Mouse (Mus musculus) forebrain, embryonic 11.5 days (tissue): ENCODE results near the gene Itpk1. TPM values are rescaled to one million over a fixed set of nuclear protein-coding genes. Genes with fewer than 3 reads are reported as not detected.

ENCODE experiments used
- ATAC-seq: fragments of 200-750 bp; cut with Nextera tagmentation; replicated peaks from 2 replicates; pipeline ENCODE4 v1.8.0; 2017; ENCODE audit warnings: moderate TSS enrichment; ENCODE audit not compliant: low FRiP score
- DNase-seq: peaks from one replicate; pipeline ENCODE4 v3.0.0-alpha.2; 2017; ENCODE audit warnings: low spot score
- H3K27ac ChIP-seq: fragments of 300-500 bp; sonication (generic); 2 replicates; pipeline ENCODE4 v1.5.1; 2014; ENCODE audit warnings: low read depth, low read length
- H3K27me3 ChIP-seq: fragments of 300-500 bp; sonication (generic); 2 replicates; pipeline ENCODE4 v1.6.1; 2014; ENCODE audit warnings: mild to moderate bottlenecking, low read length, mixed read lengths; ENCODE audit not compliant: control insufficient read depth, insufficient read depth
- H3K36me3 ChIP-seq: fragments of 300-500 bp; sonication (generic); 2 replicates; pipeline ENCODE4 v1.6.1; 2014; ENCODE audit warnings: mild to moderate bottlenecking, low read length, moderate library complexity, mixed read lengths; ENCODE audit not compliant: control insufficient read depth, insufficient read depth
- H3K4me1 ChIP-seq: fragments of 300-500 bp; sonication (generic); replicated peaks from 2 replicates; pipeline ENCODE4 v1.6.1; 2014; ENCODE audit warnings: low read length, mixed read lengths; ENCODE audit not compliant: control insufficient read depth, insufficient read depth
- H3K4me2 ChIP-seq: fragments of 300-500 bp; sonication (generic); 2 replicates; pipeline ENCODE4 v1.6.1; 2014; ENCODE audit warnings: low read depth, mild to moderate bottlenecking, low read length, moderate library complexity, mixed read lengths; ENCODE audit not compliant: severe bottlenecking
- H3K4me3 ChIP-seq: fragments of 300-500 bp; sonication (generic); 2 replicates; pipeline ENCODE4 v1.5.1; 2014; ENCODE audit warnings: low read depth, low read length
- H3K9ac ChIP-seq: fragments of 300-500 bp; sonication (generic); 2 replicates; pipeline ENCODE4 v1.6.1; 2014; ENCODE audit warnings: low read length
- H3K9me3 ChIP-seq: fragments of 300-500 bp; sonication (generic); 2 replicates; pipeline ENCODE4 v1.6.1; 2016; ENCODE audit warnings: low read length, mixed read lengths; ENCODE audit not compliant: control insufficient read depth
- WGBS: fragments of 180-500 bp; shearing (Covaris S2); extraction: QIAGEN DNeasy Blood & Tissue Kit; methylation state at CpG from one replicate; pipeline ENCODE4 v1.1.7; 2014; 5-methylcytosine and 5-hydroxymethylcytosine counted together
- polyA plus RNA-seq: library from polyadenylated mRNA; unstranded; fragments of >200 nt; fragmentation: Nextera tagmentation; extraction: Ambion mirVana; gene quantifications from 2 replicates; pipeline ENCODE4 v1.2.1, GENCODE M21; 2014

The Itpk1 gene
- polyA plus RNA-seq, 1 experiment from 2014 or later, result 19.6 TPM

DNA sequence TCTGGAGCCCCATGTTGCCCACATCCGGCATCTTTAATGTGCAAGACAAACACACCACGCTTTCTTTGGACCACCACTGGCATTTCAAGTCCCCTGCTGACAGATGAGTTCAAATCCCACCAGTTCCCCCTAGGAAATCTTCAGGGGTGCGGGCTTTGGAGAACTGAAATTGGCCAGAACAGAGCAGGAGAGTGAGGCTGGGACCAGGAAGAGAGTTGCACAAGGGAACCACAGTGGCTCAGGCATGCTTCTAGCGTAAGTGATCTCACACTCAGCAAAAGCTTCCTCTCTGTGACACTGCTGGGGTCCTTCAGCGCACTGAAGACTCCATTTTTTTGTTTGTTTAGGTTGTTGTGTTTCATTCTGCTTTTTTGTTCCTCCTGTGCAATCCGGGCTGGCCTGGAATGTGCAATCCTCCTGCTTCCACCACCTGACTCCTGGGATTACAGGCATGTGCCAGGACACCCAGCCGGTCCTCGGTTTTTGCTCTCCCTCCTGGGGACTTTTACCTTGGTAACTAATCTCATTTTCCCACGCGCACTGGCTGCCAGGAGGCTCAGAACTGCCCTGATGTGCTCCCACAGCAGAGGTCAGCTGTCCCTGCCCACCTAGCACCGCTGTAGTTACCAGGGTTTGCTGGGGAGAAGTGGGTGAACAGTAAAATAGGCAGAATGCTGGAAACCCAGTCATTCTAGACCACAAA is 41.2 kb downstream of the Itpk1 start:
- 83% methylated on average over 11 of the region's 11 CpGs for WGBS

DNA sequence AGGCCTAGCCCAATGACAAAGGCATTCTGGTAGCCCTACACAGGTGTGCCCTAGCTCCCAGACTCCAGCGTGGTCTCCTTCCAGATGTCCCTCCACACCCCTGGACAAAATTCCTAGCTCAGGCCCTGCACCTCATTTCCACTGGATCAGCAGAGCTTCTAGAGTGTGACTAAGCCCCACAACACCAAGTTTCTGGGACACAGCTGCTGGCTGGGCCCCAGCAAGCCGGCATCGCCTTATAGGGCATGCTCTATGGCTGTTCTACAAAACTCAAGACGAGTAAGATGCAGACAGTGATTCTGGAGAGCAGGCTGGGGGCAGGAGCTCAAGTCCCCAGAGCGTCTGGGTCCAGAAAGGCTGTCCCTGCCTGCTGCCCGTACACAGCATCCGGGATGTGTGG is 43.0 kb downstream of the Itpk1 start:
- no peak overlapping the region for H3K27ac ChIP-seq
- no peak overlapping the region for H3K9ac ChIP-seq
- no peak overlapping the region for H3K4me2 ChIP-seq
- DNase-seq (no peak), ATAC-seq (no peak)
- no peaks in the 10 kb centered on the region for H3K36me3 ChIP-seq
- no peaks in the 10 kb centered on the region for H3K27me3 ChIP-seq
- no peak overlapping the region for H3K4me3 ChIP-seq
- H3K9me3 ChIP-seq, result no peaks in the 10 kb centered on the region
- 88% methylated on average over 7 of the region's 7 CpGs for WGBS
- H3K4me1 ChIP-seq, result no peaks in the 10 kb centered on the region

More for the DNA sequence above, 41.2 kb downstream of the Itpk1 start:
- Histone ChIP-seq H3K4me2 (no peak overlapping the region), H3K36me3 (no peaks in the 10 kb centered on the region), H3K9me3 (no peaks in the 10 kb centered on the region), H3K9ac (no peak overlapping the region), H3K4me3 (no peak overlapping the region), H3K27me3 (no peaks in the 10 kb centered on the region), H3K27ac (no peak overlapping the region), H3K4me1 (no peaks in the 10 kb centered on the region)
- DNase-seq (no peak), ATAC-seq (no peak)

DNA sequence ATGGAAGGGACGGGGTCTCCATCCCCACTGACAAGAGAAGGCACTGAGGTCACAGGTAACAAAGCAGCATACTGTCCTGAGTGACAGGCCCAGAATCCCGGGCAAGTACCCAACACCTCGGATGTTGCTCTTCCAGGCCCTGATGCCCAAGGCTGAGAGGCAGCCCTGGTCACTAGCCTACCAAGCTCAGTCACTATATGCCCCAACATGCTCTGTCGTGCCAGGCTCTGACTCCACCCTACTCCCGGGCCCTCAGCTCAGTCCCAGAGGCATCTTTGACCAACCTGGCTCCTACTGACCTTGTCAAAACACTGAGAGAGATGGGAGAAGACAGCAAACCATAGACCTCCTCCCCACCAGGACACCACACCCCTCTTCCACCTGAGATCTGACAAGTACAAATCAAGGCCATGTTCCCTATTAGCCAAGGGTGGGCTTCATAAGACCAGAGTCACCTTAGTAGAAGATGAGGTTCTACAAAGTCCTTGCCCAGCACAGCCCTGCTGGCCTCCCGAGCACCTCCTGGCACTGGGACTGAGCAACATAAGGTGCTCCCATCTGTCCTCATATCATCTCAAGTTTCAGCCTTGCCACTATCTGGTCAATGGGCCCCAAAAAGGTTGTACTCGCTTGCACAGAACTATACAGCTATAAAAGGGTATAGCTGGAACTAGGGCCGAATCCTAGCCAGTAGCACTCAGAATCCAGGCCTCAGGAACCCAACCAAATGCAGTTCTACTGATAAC is 43.7 kb downstream of the Itpk1 start:
- Histone ChIP-seq H3K4me2 (no peak overlapping the region), H3K27me3 (no peaks in the 10 kb centered on the region), H3K27ac (no peak overlapping the region), H3K4me3 (no peak overlapping the region), H3K4me1 (no peaks in the 10 kb centered on the region), H3K36me3 (no peaks in the 10 kb centered on the region), H3K9me3 (no peaks in the 10 kb centered on the region), H3K9ac (no peak overlapping the region)
- 91% methylated on average over 8 of the region's 8 CpGs for WGBS
- ATAC-seq (no peak), DNase-seq (no peak)

DNA sequence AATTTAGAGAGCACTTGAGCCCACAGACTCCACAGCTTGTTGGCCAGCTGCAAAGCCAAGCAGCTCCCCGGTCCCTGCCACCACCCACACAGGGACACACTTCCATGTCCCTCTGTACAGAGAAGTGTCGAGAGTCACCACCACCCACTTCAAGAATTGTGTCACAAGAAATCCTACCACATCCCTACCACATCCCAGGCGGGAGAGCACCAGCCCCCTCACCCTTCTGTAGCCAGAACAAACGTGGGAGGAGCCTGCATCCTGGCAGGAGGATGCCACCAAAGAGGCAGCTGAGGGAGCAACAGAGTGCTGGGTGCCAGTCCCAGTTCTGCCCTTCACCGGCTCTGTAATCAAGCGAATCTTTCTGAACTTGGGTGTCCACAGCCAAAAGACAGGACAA is 51.7 kb downstream of the Itpk1 start:
- Histone ChIP-seq H3K4me2 (no peak overlapping the region), H3K36me3 (no peaks in the 10 kb centered on the region), H3K9me3 (no peaks in the 10 kb centered on the region), H3K9ac (no peak overlapping the region), H3K4me1 (0 out of 2 replicates have a peak, but pooled peaks cover 1% of the 10 kb centered on the region), H3K4me3 (no peak overlapping the region), H3K27ac (no peak overlapping the region), H3K27me3 (no peaks in the 10 kb centered on the region)
- ATAC-seq (no peak; the same call in 1 of the 2 replicates), DNase-seq (no peak)
- 72% methylated on average over 6 of the region's 6 CpGs for WGBS

DNA sequence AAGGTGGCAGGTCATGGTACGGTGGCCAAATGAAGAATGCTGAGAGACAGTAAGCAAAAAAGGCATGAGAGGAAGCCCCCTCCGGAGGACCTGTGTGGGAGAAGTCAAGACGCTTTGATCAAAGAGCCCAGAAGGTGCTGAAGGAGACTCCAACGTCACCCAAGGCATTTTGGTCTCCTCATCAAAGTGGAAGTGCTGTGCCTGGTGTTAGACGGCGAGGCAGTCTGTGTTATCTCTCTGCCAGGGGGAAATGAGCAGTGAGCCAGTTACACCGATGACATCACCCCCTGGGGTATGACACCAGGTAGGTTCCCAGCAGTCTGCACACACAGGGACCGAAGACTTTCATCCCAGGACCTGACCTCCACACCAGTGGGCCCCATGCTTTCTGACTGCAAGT is 52.3 kb downstream of the Itpk1 start:
- Histone ChIP-seq H3K9ac (no peak overlapping the region), H3K9me3 (no peaks in the 10 kb centered on the region), H3K27ac (no peak overlapping the region), H3K4me2 (no peak overlapping the region), H3K4me3 (no peak overlapping the region), H3K27me3 (no peaks in the 10 kb centered on the region), H3K36me3 (no peaks in the 10 kb centered on the region), H3K4me1 (0 out of 2 replicates have a peak, but pooled peaks cover 1% of the 10 kb centered on the region)
- ATAC-seq, result no peak
- no peak for DNase-seq
- WGBS, result 79% methylated on average over 8 of the region's 8 CpGs

DNA sequence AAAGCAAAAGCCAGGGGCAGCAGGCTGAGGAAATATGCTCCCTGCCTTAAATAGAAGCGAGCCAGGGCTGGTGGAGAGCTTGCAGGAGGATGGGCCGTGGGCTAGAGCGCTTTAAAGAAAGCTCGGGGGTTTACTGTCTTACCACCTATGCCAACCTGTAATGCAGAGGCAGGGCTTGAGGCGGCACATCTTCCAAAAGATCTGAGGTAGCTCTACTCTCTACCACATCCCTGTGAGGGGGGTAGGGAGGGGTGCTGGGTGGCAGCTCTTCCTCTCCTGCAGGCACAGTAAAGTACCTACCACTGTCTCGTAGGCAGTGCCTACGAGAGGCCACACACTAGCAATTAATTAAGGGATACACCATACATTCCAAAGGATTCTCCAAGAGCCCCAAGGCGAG is 52.9 kb downstream of the Itpk1 start:
- no peaks in the 10 kb centered on the region for H3K36me3 ChIP-seq
- no peak overlapping the region for H3K9ac ChIP-seq
- no peak for DNase-seq
- H3K4me3 ChIP-seq, result no peak overlapping the region
- no peaks in the 10 kb centered on the region for H3K9me3 ChIP-seq
- ATAC-seq, result no peak
- 75% methylated on average over 8 of the region's 8 CpGs for whole genome bisulfite sequencing
- H3K27me3 ChIP-seq, result no peaks in the 10 kb centered on the region
- H3K4me2 ChIP-seq, result no peak overlapping the region
- H3K4me1 ChIP-seq, result 0 out of 2 replicates have a peak, but pooled peaks cover 1% of the 10 kb centered on the region
- no peak overlapping the region for H3K27ac ChIP-seq

DNA sequence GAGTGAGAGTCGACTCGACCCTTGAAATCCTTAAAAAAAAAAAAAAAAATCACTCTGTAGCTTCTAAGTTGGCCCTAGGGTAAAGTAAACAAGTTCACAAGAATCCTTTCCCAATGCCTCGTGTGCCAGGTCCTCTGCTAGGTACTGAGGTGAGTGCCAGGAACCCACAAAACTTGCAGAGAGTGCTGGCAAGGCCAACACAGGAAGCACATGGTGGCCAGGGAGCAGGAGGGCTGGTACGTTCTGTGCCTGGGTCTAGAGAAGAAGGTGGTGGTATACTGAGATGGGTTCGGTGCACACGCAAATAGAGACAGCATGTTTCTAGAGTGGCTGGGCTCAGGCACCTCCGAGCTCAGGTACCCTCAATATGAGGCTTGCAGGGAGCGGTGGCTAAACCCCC is 53.3 kb downstream of the Itpk1 start:
- no peak overlapping the region for H3K9ac ChIP-seq
- ATAC-seq (no peak), DNase-seq (no peak)
- no peaks in the 10 kb centered on the region for H3K36me3 ChIP-seq
- no peak overlapping the region for H3K27ac ChIP-seq
- H3K27me3 ChIP-seq, result no peaks in the 10 kb centered on the region
- H3K9me3 ChIP-seq, result no peaks in the 10 kb centered on the region
- 0 out of 2 replicates have a peak, but pooled peaks cover 1% of the 10 kb centered on the region for H3K4me1 ChIP-seq
- H3K4me2 ChIP-seq, result no peak overlapping the region
- H3K4me3 ChIP-seq, result no peak overlapping the region
- 89% methylated on average over 8 of the region's 8 CpGs for WGBS

DNA sequence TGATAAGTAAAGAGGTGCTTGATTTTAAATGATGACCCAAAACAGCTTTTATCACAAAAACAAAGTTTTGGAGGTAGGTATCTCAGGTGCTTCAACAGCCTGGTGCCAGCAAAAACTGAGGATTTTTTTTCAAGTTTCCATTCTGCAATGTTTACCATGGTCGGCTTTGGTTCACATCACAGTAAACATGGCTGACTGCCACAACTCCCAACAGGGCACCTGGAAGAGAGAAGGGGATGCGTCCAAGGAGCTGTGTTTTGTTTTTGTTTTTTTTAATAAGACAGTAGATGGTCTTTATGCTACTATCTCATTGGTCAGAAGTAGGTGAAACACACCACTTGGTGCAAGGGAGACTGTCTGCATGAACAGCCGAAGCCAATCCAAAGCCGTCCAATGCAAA is 54.1 kb downstream of the Itpk1 start:
- no peak for ATAC-seq
- H3K27me3 ChIP-seq, result no peaks in the 10 kb centered on the region
- H3K4me2 ChIP-seq, result no peak overlapping the region
- no peak overlapping the region for H3K27ac ChIP-seq
- no peak overlapping the region for H3K9ac ChIP-seq
- no peak for DNase-seq
- no peaks in the 10 kb centered on the region for H3K36me3 ChIP-seq
- no peak overlapping the region for H3K4me3 ChIP-seq
- 0 out of 2 replicates have a peak, but pooled peaks cover 1% of the 10 kb centered on the region for H3K4me1 ChIP-seq
- H3K9me3 ChIP-seq, result no peaks in the 10 kb centered on the region
- 86% methylated on average over 4 of the region's 4 CpGs for WGBS
